Mouse (Mus musculus): ENCODE measurements at regions not wholly inside any gene's neighbourhood (a gene's known extent, or its start where the extent isn't known, plus 50 kb on each side); places are given as distances from the start of the nearest gene placed in this dataset.

DNA sequence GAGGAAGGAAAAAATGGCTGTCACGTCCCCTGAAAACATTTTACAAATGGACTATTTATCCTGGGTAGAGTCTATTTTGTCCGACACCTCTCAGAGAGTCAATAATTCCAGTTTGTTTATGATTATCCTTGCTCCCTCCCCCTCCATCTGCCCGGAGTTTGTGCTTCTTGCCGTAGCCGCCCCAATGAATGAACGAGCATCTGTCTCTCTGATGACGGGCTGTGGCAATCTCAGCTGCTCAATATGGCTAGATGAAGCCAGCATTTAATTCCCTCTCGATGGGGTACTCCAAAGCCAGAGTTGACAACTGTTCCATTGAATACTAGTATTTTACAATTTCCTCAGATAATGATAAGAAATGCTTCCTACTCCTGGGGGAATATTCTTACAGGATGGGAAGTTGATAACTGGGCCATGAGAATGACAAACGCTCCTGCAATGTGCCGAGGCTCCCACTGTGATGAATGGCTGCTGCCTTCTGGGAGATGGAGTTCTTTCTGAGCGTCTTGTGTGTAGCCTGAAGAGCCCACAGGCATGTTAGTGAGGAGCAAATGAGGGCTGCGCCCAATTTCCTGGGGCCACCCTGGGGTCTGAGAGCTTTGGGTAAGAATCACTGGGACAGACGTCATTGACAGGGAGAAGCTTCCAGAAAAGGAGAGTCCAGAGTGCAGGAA, 128.6 kb upstream of the Fstl4 start:
- TF ChIP-seq POLR2A (IDR thresholded peaks at IDR 0.05; ENCODE audit: extremely low read depth, insufficient read depth, low read length) (no peak), CTCF (IDR thresholded peaks at IDR 0.05; ENCODE audit: low read depth, low read length) (no peak)
